ENCODE assay signal across 18 mouse cellular contexts in genomic region chr9:80275772-80276134, GRCm38 (mm10).
"Had no signal": no experiment of that assay in that cellular context is flagged by ENCODE, and none has a peak within 500 bp of the region (broad histone marks: within the 10 kb centered on the region; RNA-seq: fewer than 3 reads in every experiment).

No protein-coding gene starts in this region.

- DNase-seq: lung, adult 2 months; lung, postnatal 4 days; retina, postnatal 1 day; right cerebral cortex, adult 18-20 months; right cerebral cortex, postnatal 25 days; right cerebral cortex, postnatal 4 days; spleen, adult 18-20 months; thymus, adult 18-20 months; thymus, postnatal 14 days; thymus, postnatal 36 days had no signal

- H3K27me3 ChIP-seq: liver, embryonic 12.5 days; midbrain, embryonic 13.5 days; neural tube, embryonic 13.5 days; neural tube, embryonic 15.5 days had no signal

- H3K4me1 ChIP-seq: liver, embryonic 12.5 days; neural tube, embryonic 13.5 days; neural tube, embryonic 15.5 days had no signal

- H3K4me2 ChIP-seq: liver, embryonic 12.5 days; midbrain, embryonic 13.5 days; neural tube, embryonic 13.5 days; neural tube, embryonic 15.5 days had no signal

- H3K27ac ChIP-seq: liver, embryonic 12.5 days; liver, embryonic 14.5 days; midbrain, embryonic 10.5 days; midbrain, embryonic 13.5 days; neural tube, embryonic 13.5 days; neural tube, embryonic 15.5 days had no signal

- H3K36me3 ChIP-seq: liver, embryonic 12.5 days; midbrain, embryonic 10.5 days; midbrain, embryonic 13.5 days; neural tube, embryonic 13.5 days had no signal

- ATAC-seq: liver, embryonic 12.5 days; midbrain, embryonic 13.5 days; midbrain, embryonic 16.5 days had no signal

- H3K9ac ChIP-seq: liver, embryonic 12.5 days; liver, embryonic 14.5 days; midbrain, embryonic 13.5 days; neural tube, embryonic 13.5 days; neural tube, embryonic 15.5 days had no signal

- H3K4me3 ChIP-seq: liver, embryonic 12.5 days; midbrain, embryonic 10.5 days; midbrain, embryonic 13.5 days; myocyte; neural tube, embryonic 13.5 days; neural tube, embryonic 15.5 days had no signal

- H3K9me3 ChIP-seq: liver, embryonic 12.5 days; midbrain, embryonic 10.5 days; neural tube, embryonic 13.5 days; neural tube, embryonic 15.5 days had no signal
